Mouse (Mus musculus) intestine, postnatal 0 days (tissue): Measurements from ENCODE around the gene Asdurf. TPM values are rescaled to one million over a fixed set of nuclear protein-coding genes. Genes with fewer than 3 reads are reported as not detected.

Experiments used
- ATAC-seq: fragments of 200-750 bp; cut with Nextera tagmentation; 2 replicates; pipeline ENCODE4 v1.8.0; 2017; ENCODE audit warnings: mild to moderate bottlenecking, moderate TSS enrichment, moderate library complexity
- H3K27ac ChIP-seq: fragments of 300-500 bp; sonication (generic); 2 replicates; pipeline ENCODE4 v1.5.1; 2014; ENCODE audit warnings: mild to moderate bottlenecking, low read depth, low read length, moderate library complexity
- H3K27me3 ChIP-seq: fragments of 300-500 bp; sonication (generic); replicated peaks from 2 replicates; pipeline ENCODE4 v1.6.1; 2014; ENCODE audit warnings: low read length, mixed read lengths; ENCODE audit not compliant: control insufficient read depth, insufficient read depth
- H3K36me3 ChIP-seq: fragments of 300-500 bp; sonication (generic); 2 replicates; pipeline ENCODE4 v1.6.1; 2014; ENCODE audit warnings: mild to moderate bottlenecking, moderate library complexity; ENCODE audit not compliant: control insufficient read depth, insufficient read depth
- H3K4me1 ChIP-seq: fragments of 300-500 bp; sonication (generic); replicated peaks from 2 replicates; pipeline ENCODE4 v1.6.1; 2014; ENCODE audit warnings: antibody characterized with exemption, low read length, mixed read lengths; ENCODE audit not compliant: control insufficient read depth, insufficient read depth
- H3K4me2 ChIP-seq: fragments of 300-500 bp; sonication (generic); replicated peaks from 2 replicates; pipeline ENCODE4 v1.6.1; 2014; ENCODE audit warnings: low read depth, mild to moderate bottlenecking, moderate library complexity
- H3K4me3 ChIP-seq: fragments of 300-500 bp; sonication (generic); 2 replicates; pipeline ENCODE4 v1.5.1; 2014; ENCODE audit warnings: low read depth, low read length
- H3K9ac ChIP-seq: fragments of 300-500 bp; sonication (generic); 2 replicates; pipeline ENCODE4 v1.6.1; 2014; ENCODE audit warnings: mild to moderate bottlenecking, low read depth, low read length
- H3K9me3 ChIP-seq: fragments of 300-500 bp; sonication (generic); 2 replicates; pipeline ENCODE4 v1.6.1; 2016; ENCODE audit warnings: mixed run types; ENCODE audit not compliant: control insufficient read depth
- CTCF ChIP-seq: sonication (generic); IDR thresholded peaks from 2 replicates; pipeline ENCODE4 v1.5.1; 2016; ENCODE audit warnings: low read depth, mild to moderate bottlenecking, control low read depth, antibody characterized with exemption, moderate library complexity
- WGBS: fragments of 180-500 bp; shearing (Covaris S2); extraction: QIAGEN DNeasy Blood & Tissue Kit; methylation state at CpG from one replicate; pipeline ENCODE4 v1.1.7; 2014; 5-methylcytosine and 5-hydroxymethylcytosine counted together
- polyA plus RNA-seq: library from polyadenylated mRNA; unstranded; fragments of >200 nt; fragmentation: Nextera tagmentation; extraction: Ambion mirVana; gene quantifications from 2 replicates; pipeline ENCODE4 v1.2.1, GENCODE M21; 2015

Gene Asdurf
- polyA plus RNA-seq, 1 experiment from 2014 or later = 10.7 TPM

DNA sequence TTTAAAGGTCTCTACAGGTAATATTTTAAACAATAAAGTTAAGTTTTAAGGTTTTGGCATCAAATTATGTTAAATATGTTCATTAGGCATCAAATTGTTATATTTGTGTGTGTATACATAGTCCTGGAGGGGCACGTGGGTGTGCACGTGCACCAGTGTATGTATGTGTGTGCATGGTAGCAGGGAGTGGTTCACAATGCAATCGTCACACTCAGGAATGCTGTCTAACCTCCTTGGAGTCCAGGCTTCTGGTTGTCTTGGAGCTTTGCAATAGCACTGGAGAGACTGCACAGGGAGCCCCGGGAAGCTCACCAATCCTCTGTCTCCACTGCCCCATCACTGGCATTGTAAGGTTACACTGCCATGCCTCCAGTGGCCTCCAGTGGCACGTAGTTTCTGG, 29.2 kb downstream of the Asdurf start:
- peak; percentile 19; the same call in 1 of the 2 replicates for TF ChIP-seq CTCF
- 51% methylated on average over 5 of the region's 5 CpGs for WGBS
- Histone ChIP-seq H3K4me3 (no peak overlapping the region), H3K27ac (no peak overlapping the region), H3K27me3 (no peaks in the 10 kb centered on the region), H3K9ac (no peak overlapping the region), H3K4me1 (0 out of 2 replicates have a peak, but pooled peaks cover 3% of the 10 kb centered on the region), H3K9me3 (no peaks in the 10 kb centered on the region), H3K36me3 (0 out of 2 replicates have a peak, but pooled peaks cover 2% of the 10 kb centered on the region), H3K4me2 (no peak overlapping the region)
- ATAC-seq = peak; percentile 81

DNA sequence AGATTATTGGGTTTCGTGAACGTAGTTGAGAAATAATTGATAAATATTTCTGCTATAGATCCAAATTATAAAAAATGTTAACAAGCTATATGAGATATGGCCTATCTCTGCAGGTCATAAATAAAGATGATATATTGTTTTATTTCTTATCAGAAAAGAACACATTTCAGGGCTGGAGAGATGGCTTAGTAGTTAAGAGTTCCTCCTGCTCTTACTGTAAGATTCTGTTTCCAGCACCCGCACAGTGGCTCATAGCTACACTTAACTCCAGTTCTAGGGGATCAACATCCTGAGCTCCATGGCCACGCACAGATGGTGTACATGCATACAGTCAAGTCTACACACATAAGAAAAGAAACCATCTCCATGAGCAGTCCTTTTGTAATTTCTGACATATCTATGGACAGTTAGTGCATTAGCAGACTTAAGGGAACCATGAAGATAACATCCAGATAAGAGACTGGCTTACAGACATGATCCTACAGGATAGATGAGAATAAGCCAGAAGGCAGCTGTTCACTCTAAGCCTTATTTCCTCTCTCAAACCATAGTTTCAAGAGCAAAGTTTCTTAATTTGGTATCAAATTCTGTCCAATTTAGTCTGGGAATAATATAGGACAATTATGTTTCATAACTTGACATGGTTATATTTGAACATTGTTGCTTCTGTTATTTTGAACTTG, 30.6 kb downstream of the Asdurf start:
- no peak for ATAC-seq
- TF ChIP-seq CTCF = no peak
- H3K27me3 ChIP-seq = no peaks in the 10 kb centered on the region
- no peak overlapping the region for H3K27ac ChIP-seq
- H3K4me2 ChIP-seq = no peak overlapping the region
- no peaks in the 10 kb centered on the region for H3K9me3 ChIP-seq
- peaks cover 7% of the 10 kb centered on the region; the same call in 1 of the 2 replicates for H3K36me3 ChIP-seq
- no peak overlapping the region for H3K4me3 ChIP-seq
- WGBS = 92% methylated on average over 4 of the region's 4 CpGs
- no peak overlapping the region for H3K9ac ChIP-seq
- H3K4me1 ChIP-seq = 0 out of 2 replicates have a peak, but pooled peaks cover 3% of the 10 kb centered on the region

- H3K9ac ChIP-seq = peak within 1 kb of the TSS; percentile 72
- no peaks in the 10 kb centered on the region for H3K4me1 ChIP-seq
- peak within 1 kb of the TSS; percentile 80 for H3K4me2 ChIP-seq
- H3K27ac ChIP-seq = peak within 1 kb of the TSS; percentile 80
- no peaks in the 10 kb centered on the region for H3K27me3 ChIP-seq
- peak within 1 kb of the TSS; percentile 74 for H3K4me3 ChIP-seq
- peak; percentile 58 for TF ChIP-seq CTCF
- ATAC-seq = peak; percentile 96
- no peaks in the 10 kb centered on the region for H3K9me3 ChIP-seq
- 1% methylated on average over 27 of the region's 27 CpGs for WGBS
- peaks cover 11% of the 10 kb centered on the region for H3K36me3 ChIP-seq
Observed at GRCm38 (mm10) chr1:53312989-53313967, 39.1 kb downstream of the Asdurf start, which contains the start of gene Osgepl1. Gene Osgepl1 (plus strand): TSS chr1:53313624.

DNA sequence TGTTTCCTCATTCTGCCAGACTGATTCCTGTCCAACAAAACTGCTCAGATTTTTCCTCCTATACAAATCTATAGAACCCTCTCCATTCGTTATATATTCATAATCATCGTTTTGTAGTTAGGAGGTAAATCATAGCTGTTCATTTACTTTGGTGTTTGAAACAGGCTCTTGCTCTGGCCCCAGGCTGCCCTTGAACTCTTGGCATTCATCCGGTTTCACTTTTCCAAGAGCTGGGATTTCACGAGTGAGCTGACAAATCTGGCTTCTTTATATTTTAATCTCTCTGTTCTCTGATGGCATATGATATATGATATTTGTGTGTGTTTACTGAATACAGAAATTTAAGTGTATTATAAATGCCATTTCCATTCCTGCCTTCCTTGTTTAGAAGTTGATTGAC, 51.9 kb downstream of the Asdurf start:
- 66% methylated on average over 4 of the region's 4 CpGs for WGBS
- TF ChIP-seq CTCF = no peak
- ATAC-seq = no peak
- Histone ChIP-seq H3K36me3 (0 out of 2 replicates have a peak, but pooled peaks cover 4% of the 10 kb centered on the region), H3K4me3 (no peak overlapping the region), H3K27me3 (no peaks in the 10 kb centered on the region), H3K9ac (no peak overlapping the region), H3K4me1 (no peaks in the 10 kb centered on the region), H3K9me3 (no peaks in the 10 kb centered on the region), H3K4me2 (no peak overlapping the region), H3K27ac (no peak overlapping the region)

Other genes with a start within 250 kb of the Asdurf start
- not detected in 2 replicates for gene 1700019A02Rik, start 165.0 kb downstream of the Asdurf start, polyA plus RNA-seq
- gene Pms1, start 55.6 kb downstream of the Asdurf start, polyA plus RNA-seq = 5.4 and 6.8 TPM in 2 replicates
- gene Ormdl1, start 55.5 kb downstream of the Asdurf start, polyA plus RNA-seq = 60.5 and 65.8 TPM in 2 replicates
- not detected in 2 replicates for gene Gm28778, start 55.5 kb downstream of the Asdurf start, polyA plus RNA-seq
- 21.0 and 21.1 TPM in 2 replicates for gene Osgepl1, start 39.0 kb downstream of the Asdurf start, polyA plus RNA-seq
- 0.23 and 0.35 TPM in 2 replicates for gene Gm28551, start within 50 bp of the Asdurf start, polyA plus RNA-seq
- gene Asnsd1, start 133 bp upstream of the Asdurf start, polyA plus RNA-seq = 44.1 and 45.5 TPM in 2 replicates